Mouse (Mus musculus) lung, postnatal 0 days (tissue): ENCODE results near the gene Myl10.

ENCODE experiments used
- CTCF ChIP-seq: IDR thresholded peaks from 2 replicates; pipeline ENCODE4 v1.5.1; 2016; ENCODE audit warnings: antibody characterized with exemption, mild to moderate bottlenecking
- EP300 ChIP-seq: IDR thresholded peaks from 2 replicates; pipeline ENCODE4 v1.6.1; 2016; ENCODE audit warnings: antibody characterized with exemption, mild to moderate bottlenecking, control low read depth

DNA sequence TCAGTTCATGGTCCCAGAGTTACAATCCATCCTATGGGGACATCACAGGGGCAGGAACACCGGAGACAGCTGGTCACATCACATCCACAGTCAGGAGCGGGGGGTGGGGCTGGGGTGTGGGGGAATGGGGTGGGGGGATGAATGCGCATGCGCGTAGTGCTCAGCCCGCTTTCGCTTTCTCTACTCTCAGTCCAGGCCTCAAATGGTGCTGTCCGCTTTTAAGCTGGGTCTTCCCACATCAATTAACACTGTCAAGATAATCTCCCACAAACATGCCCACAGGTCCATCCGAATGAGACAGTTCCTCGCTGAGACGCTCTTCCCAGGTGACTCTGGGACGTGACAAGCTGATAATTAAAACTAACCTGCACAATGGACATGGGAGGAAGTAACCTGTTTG, 15.2 kb downstream of the Myl10 start:
- TF ChIP-seq CTCF (no peak), EP300 (no peak)
